Mouse (Mus musculus): ENCODE measurements around the gene Sh2d2a. TPM values are rescaled to one million over a fixed set of nuclear protein-coding genes. Genes with fewer than 3 reads are reported as not detected.
"Not testable (repeated sequence)": the region's sequence is repeated elsewhere in the genome, so short reads cannot be mapped to it uniquely, and the experiment has no call there.

Sh2d2a gene
- 0.04 TPM in 1 of 2 replicates, not detected in the other for polyA plus RNA-seq (2012; rRNA removed)

DNA sequence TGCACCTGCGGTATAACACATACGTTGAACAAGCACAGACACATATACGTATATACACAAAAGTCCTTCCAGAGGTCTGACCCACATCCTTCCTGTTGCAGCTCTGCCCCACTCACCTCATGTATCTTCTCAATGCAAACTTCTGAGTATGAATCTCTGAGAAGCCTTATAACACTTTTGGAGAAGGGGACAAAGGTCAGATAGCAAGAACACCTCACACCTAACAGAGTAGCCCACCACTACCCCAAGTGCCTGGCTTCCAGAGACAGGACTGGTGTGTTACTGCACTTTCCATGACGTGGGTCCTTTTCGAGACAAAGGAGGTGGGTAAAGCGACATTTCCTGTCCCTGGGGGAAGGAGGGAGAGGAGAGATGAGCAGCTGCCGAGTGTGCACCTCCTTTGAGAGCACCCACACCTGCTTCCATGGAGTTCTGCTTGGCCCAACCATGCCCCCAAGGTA, at the start of gene Sh2d2a:
Sh2d2a (plus strand) TSS at position 106 of the 461 bp plus-strand sequence.
- no peaks in the 10 kb centered on the region for H3K4me1 ChIP-seq (ENCODE audit: control insufficient read depth, insufficient read depth, low read length)
- TF ChIP-seq CTCF (IDR thresholded peaks at IDR 0.05; ENCODE audit: extremely low read depth, insufficient read depth, low read length), result no peak
- no peak within 1 kb of the TSS for H3K4me3 ChIP-seq (ENCODE audit: insufficient read depth, low read length)
- H3K27ac ChIP-seq (ENCODE audit: insufficient read depth, low read length), result no peak within 1 kb of the TSS

DNA sequence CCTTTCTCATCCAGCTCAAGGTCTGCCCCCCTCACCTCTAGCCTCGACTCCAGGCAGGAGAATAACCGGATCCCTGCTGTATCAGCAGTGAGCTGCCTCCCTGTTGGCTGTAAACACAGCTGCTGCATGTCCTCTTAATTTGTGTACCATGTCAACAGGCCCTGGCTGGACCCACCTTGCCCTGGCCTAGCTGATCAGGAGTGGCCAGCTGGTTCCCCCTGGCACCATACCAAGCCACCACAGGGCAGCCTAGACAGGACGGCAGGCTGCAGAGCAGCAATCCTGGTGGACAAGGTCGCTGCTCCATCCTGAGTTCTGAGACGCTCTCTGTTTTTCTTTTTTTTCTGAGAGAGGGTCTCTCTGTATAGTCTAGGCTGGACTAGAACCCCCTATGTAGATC, 44.9 kb upstream of the Sh2d2a start:
- H3K4me3 ChIP-seq (ENCODE audit: insufficient read depth, low read length), result no peak overlapping the region
- no peak overlapping the region for H3K27ac ChIP-seq (ENCODE audit: insufficient read depth, low read length)
- no peaks in the 10 kb centered on the region for H3K4me1 ChIP-seq (ENCODE audit: control insufficient read depth, insufficient read depth, low read length)
- TF ChIP-seq POLR2A (IDR thresholded peaks at IDR 0.05; ENCODE audit: extremely low read depth, insufficient read depth, low read length), result no peak
- no peak for TF ChIP-seq CTCF (IDR thresholded peaks at IDR 0.05; ENCODE audit: extremely low read depth, insufficient read depth, low read length)

GRCm38 (mm10) chr3:87804038-87804677, 42.4 kb upstream of the Sh2d2a start:
- H3K27ac ChIP-seq (ENCODE audit: insufficient read depth, low read length), result no peak overlapping the region
- H3K4me3 ChIP-seq (ENCODE audit: insufficient read depth, low read length), result no peak overlapping the region
- no peaks in the 10 kb centered on the region for H3K4me1 ChIP-seq (ENCODE audit: control insufficient read depth, insufficient read depth, low read length)
- TF ChIP-seq POLR2A (IDR thresholded peaks at IDR 0.05; ENCODE audit: extremely low read depth, insufficient read depth, low read length), result no peak
- TF ChIP-seq CTCF (IDR thresholded peaks at IDR 0.05; ENCODE audit: extremely low read depth, insufficient read depth, low read length), result no peak

DNA sequence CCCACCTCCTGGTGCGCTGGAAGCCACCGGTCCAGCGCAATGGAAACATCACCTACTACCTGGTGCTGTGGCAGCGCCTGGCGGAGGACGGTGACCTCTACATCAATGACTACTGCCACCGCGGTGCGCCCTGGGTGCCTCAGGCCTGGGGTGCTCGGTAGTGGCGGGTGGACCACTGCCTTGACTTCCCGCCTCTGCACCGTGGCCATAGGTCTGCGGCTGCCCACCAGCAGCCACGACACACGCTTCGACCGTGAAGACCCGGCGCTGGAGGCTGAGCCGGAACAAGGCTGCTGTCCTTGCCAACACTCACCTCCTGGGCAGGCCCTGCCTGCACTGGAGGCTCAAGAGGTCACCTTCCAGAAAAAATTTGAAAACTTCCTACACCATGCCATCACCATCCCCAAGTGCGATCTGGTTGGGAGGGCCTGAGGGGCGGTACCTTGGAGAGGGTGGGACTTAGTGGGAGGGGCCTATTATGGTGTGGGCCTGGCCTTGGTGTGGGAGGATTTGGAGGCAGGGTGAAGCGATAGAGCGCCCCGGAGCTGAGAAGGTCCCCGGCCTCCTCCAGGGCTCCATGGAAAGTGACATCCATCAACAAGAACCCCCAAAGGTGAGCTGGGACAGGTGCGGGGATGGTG, 37.1 kb upstream of the Sh2d2a start:
- Histone ChIP-seq H3K4me1 (ENCODE audit: control insufficient read depth, insufficient read depth, low read length) (no peaks in the 10 kb centered on the region), H3K27ac (ENCODE audit: insufficient read depth, low read length) (no peak overlapping the region), H3K4me3 (ENCODE audit: insufficient read depth, low read length) (no peak overlapping the region)
- TF ChIP-seq CTCF (IDR thresholded peaks at IDR 0.05; ENCODE audit: extremely low read depth, insufficient read depth, low read length), result no peak

- TF ChIP-seq CTCF (IDR thresholded peaks at IDR 0.05; ENCODE audit: extremely low read depth, insufficient read depth, low read length) (no peak), POLR2A (IDR thresholded peaks at IDR 0.05; ENCODE audit: extremely low read depth, insufficient read depth, low read length) (no peak)
- no peak overlapping the region for H3K27ac ChIP-seq (ENCODE audit: insufficient read depth, low read length)
- no peak overlapping the region for H3K4me3 ChIP-seq (ENCODE audit: insufficient read depth, low read length)
- H3K4me1 ChIP-seq (ENCODE audit: control insufficient read depth, insufficient read depth, low read length), result no peaks in the 10 kb centered on the region
Observed at GRCm38 (mm10) chr3:87811297-87811696, 35.3 kb upstream of the Sh2d2a start.

- Histone ChIP-seq H3K4me1 (ENCODE audit: control insufficient read depth, insufficient read depth, low read length) (no peaks in the 10 kb centered on the region), H3K4me3 (ENCODE audit: insufficient read depth, low read length) (no peak overlapping the region), H3K27ac (ENCODE audit: insufficient read depth, low read length) (no peak overlapping the region)
- TF ChIP-seq POLR2A (IDR thresholded peaks at IDR 0.05; ENCODE audit: extremely low read depth, insufficient read depth, low read length) (no peak), CTCF (IDR thresholded peaks at IDR 0.05; ENCODE audit: extremely low read depth, insufficient read depth, low read length) (no peak)
Observed at GRCm38 (mm10) chr3:87812413-87812812, 34.1 kb upstream of the Sh2d2a start.

GRCm38 (mm10) chr3:87812873-87813272, 33.7 kb upstream of the Sh2d2a start:
- H3K4me3 ChIP-seq (ENCODE audit: insufficient read depth, low read length), result no peak overlapping the region
- no peaks in the 10 kb centered on the region for H3K4me1 ChIP-seq (ENCODE audit: control insufficient read depth, insufficient read depth, low read length)
- TF ChIP-seq CTCF (IDR thresholded peaks at IDR 0.05; ENCODE audit: extremely low read depth, insufficient read depth, low read length) (no peak), POLR2A (IDR thresholded peaks at IDR 0.05; ENCODE audit: extremely low read depth, insufficient read depth, low read length) (no peak)
- H3K27ac ChIP-seq (ENCODE audit: insufficient read depth, low read length), result no peak overlapping the region

GRCm38 (mm10) chr3:87816166-87816565, 30.4 kb upstream of the Sh2d2a start:
- Histone ChIP-seq H3K27ac (ENCODE audit: insufficient read depth, low read length) (no peak overlapping the region), H3K4me3 (ENCODE audit: insufficient read depth, low read length) (no peak overlapping the region), H3K4me1 (ENCODE audit: control insufficient read depth, insufficient read depth, low read length) (no peaks in the 10 kb centered on the region)
- no peak for TF ChIP-seq POLR2A (IDR thresholded peaks at IDR 0.05; ENCODE audit: extremely low read depth, insufficient read depth, low read length)
- TF ChIP-seq CTCF (IDR thresholded peaks at IDR 0.05; ENCODE audit: extremely low read depth, insufficient read depth, low read length), result no peak

- H3K4me1 ChIP-seq (ENCODE audit: control insufficient read depth, insufficient read depth, low read length), result no peaks in the 10 kb centered on the region
- TF ChIP-seq POLR2A (IDR thresholded peaks at IDR 0.05; ENCODE audit: extremely low read depth, insufficient read depth, low read length), result no peak
- TF ChIP-seq CTCF (IDR thresholded peaks at IDR 0.05; ENCODE audit: extremely low read depth, insufficient read depth, low read length), result peak; percentile 92
- H3K4me3 ChIP-seq (ENCODE audit: insufficient read depth, low read length), result no peak overlapping the region
- H3K27ac ChIP-seq (ENCODE audit: insufficient read depth, low read length), result no peak overlapping the region
Observed at GRCm38 (mm10) chr3:87816646-87817093, 29.9 kb upstream of the Sh2d2a start.

- Histone ChIP-seq H3K4me1 (ENCODE audit: control insufficient read depth, insufficient read depth, low read length) (no peaks in the 10 kb centered on the region), H3K4me3 (ENCODE audit: insufficient read depth, low read length) (no peak overlapping the region), H3K27ac (ENCODE audit: insufficient read depth, low read length) (no peak overlapping the region)
- TF ChIP-seq POLR2A (IDR thresholded peaks at IDR 0.05; ENCODE audit: extremely low read depth, insufficient read depth, low read length), result no peak
Observed at GRCm38 (mm10) chr3:87818226-87818625, 28.3 kb upstream of the Sh2d2a start.

DNA sequence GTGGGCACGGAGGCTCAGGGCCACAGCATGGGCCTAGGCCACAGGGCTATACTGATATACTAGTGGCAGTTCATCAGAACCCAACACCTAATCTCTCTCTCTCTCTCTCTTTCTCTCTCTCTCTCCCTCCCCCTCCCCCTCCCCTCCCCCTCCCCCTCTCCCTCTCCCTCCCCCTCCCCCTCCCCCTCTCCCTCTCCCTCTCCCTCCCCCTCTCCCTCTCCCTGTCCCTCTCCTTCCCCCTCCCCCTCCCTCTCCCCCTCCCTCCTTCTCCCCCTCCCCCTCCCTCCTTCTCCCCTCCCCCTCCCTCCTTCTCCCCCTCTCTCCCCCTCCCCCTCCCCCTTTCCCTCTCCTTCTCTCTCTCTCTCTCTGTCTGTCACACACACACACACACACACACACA, 22.3 kb upstream of the Sh2d2a start, which contains the start of gene Pear1:
Pear1 (minus strand) TSS at position 101 of the 400 bp plus-strand sequence.
- not testable (repeated sequence) for H3K4me3 ChIP-seq (ENCODE audit: insufficient read depth, low read length); H3K4me1 ChIP-seq (ENCODE audit: control insufficient read depth, insufficient read depth, low read length); H3K27ac ChIP-seq (ENCODE audit: insufficient read depth, low read length)

Data from cortical plate, adult 2 months (tissue).